Mouse (Mus musculus) erythroblast, embryonic 14.5 days (primary cell): ENCODE measurements around the gene Gm13287. TPM values are rescaled to one million over a fixed set of nuclear protein-coding genes. Genes with fewer than 3 reads are reported as not detected.

Experiments
- H3K27me3 ChIP-seq: 2 replicates; pipeline ENCODE4 v1.6.1; 2012; ENCODE audit warnings: inconsistent platforms; ENCODE audit not compliant: control insufficient read depth
- H3K36me3 ChIP-seq: 2 replicates; pipeline ENCODE4 v1.6.1; 2012; ENCODE audit warnings: mild to moderate bottlenecking, inconsistent platforms; ENCODE audit not compliant: control insufficient read depth
- H3K4me1 ChIP-seq: 2 replicates; pipeline ENCODE4 v1.6.1; 2012; ENCODE audit warnings: inconsistent platforms; ENCODE audit not compliant: control insufficient read depth
- H3K4me3 ChIP-seq: replicated peaks from 2 replicates; pipeline ENCODE3; 2012; ENCODE audit warnings: moderate library complexity, mild to moderate bottlenecking, inconsistent platforms
- H3K9me3 ChIP-seq: 2 replicates; pipeline ENCODE4 v1.6.1; 2012; ENCODE audit warnings: low read length, inconsistent platforms, mixed read lengths; ENCODE audit not compliant: control insufficient read depth
- GATA1 ChIP-seq: IDR thresholded peaks from 2 replicates; pipeline ENCODE4 v1.6.1; 2012; ENCODE audit warnings: low read length, inconsistent platforms, mixed read lengths
- TAL1 ChIP-seq: IDR thresholded peaks from 3 replicates; pipeline ENCODE4 v1.6.1; 2012; ENCODE audit warnings: low read length, inconsistent platforms, mixed read lengths
- polyA plus RNA-seq: library from polyadenylated mRNA; stranded (reverse); fragments of >175 nt; gene quantifications from 2 replicates; pipeline ENCODE4 v1.2.3, GENCODE M21; 2012

Gene Gm13287
- polyA plus RNA-seq, 1 experiment, result not detected

DNA sequence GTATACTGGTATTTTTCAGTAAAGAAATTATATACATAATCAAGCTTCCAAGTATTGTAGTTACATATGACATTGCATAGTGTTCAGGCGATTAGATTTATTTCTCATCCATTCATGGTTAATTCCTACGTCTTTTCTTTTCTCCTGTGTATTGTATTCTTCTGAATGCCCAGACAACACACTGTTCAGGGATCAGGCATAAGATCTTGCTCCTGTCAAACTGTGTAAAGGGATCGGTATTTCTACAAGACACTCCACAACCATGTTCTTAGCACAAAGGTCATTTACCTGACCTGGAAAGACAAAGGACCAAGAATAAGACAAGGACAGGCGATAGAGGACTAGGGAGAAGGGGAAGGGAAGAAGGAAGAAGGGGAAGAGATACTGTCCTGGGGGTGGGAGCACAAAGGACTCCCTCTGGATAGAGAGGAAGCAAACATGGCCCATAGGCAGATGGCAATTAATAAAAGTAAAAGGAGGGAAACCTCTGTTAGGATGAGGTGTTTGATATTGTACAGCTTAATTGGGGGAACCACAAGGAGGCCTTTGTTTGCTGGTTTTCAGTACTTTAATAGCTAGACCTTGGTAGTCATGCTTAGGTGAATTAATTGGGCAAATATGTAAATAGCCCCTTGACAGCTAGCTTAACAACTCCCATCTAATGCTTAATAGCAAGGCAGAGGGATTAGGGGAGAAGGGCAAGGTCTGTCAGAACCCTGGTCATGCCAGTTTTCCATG, 48.1 kb downstream of the Gm13287 start:
- Histone ChIP-seq H3K36me3 (no peaks in the 10 kb centered on the region), H3K4me3 (no peak overlapping the region), H3K9me3 (no peaks in the 10 kb centered on the region), H3K27me3 (no peaks in the 10 kb centered on the region), H3K4me1 (no peaks in the 10 kb centered on the region)
- TF ChIP-seq TAL1, result no peak
- TF ChIP-seq GATA1, result no peak

Other genes starting within 250 kb of the Gm13287 start
- gene Ifna15, start 245.0 kb upstream of the Gm13287 start, polyA plus RNA-seq, result not detected in 2 replicates
- not detected in 2 replicates for gene Ifna14, start 231.5 kb upstream of the Gm13287 start, polyA plus RNA-seq
- gene Ifna9, start 210.9 kb upstream of the Gm13287 start, polyA plus RNA-seq, result not detected in 2 replicates
- not detected in 2 replicates for gene Ifna12, start 199.9 kb upstream of the Gm13287 start, polyA plus RNA-seq
- gene C87499, start 168.8 kb upstream of the Gm13287 start, polyA plus RNA-seq, result 0.03 TPM in 1 of 2 replicates, not detected in the other
- not detected in 2 replicates for gene Ifna13, start 158.8 kb upstream of the Gm13287 start, polyA plus RNA-seq
- gene Ifna16, start 126.3 kb upstream of the Gm13287 start, polyA plus RNA-seq, result not detected in 2 replicates
- not detected in 2 replicates for gene Ifna2, start 119.3 kb upstream of the Gm13287 start, polyA plus RNA-seq
- not detected in 2 replicates for gene Ifnab, start 111.9 kb upstream of the Gm13287 start, polyA plus RNA-seq
- gene Gm26566, start 81.4 kb upstream of the Gm13287 start, polyA plus RNA-seq, result 0.03 and 0.05 TPM in 2 replicates
- 0.08 and 0.10 TPM in 2 replicates for gene Klhl9, start 80.8 kb upstream of the Gm13287 start, polyA plus RNA-seq
- gene Gm13271, start 48.4 kb upstream of the Gm13287 start, polyA plus RNA-seq, result not detected in 2 replicates
- gene Gm13283, start 43.1 kb upstream of the Gm13287 start, polyA plus RNA-seq, result not detected in 2 replicates
- gene Gm13290, start 29.4 kb upstream of the Gm13287 start, polyA plus RNA-seq, result not detected in 2 replicates
- gene Gm13289, start 26.3 kb upstream of the Gm13287 start, polyA plus RNA-seq, result not detected in 2 replicates
- gene Gm13272, start 23.4 kb upstream of the Gm13287 start, polyA plus RNA-seq, result not detected in 2 replicates
- gene Ifnz, start 21.1 kb upstream of the Gm13287 start, polyA plus RNA-seq, result not detected in 2 replicates
- not detected in 2 replicates for gene Gm13276, start 17.5 kb upstream of the Gm13287 start, polyA plus RNA-seq
- gene Gm13277, start 14.6 kb upstream of the Gm13287 start, polyA plus RNA-seq, result not detected in 2 replicates
- gene Gm13278, start 11.7 kb upstream of the Gm13287 start, polyA plus RNA-seq, result not detected in 2 replicates
- gene Gm13275, start 8.8 kb upstream of the Gm13287 start, polyA plus RNA-seq, result not detected in 2 replicates
- gene Gm13279, start 5.9 kb upstream of the Gm13287 start, polyA plus RNA-seq, result not detected in 2 replicates
- not detected in 2 replicates for gene Gm13285, start 3.6 kb upstream of the Gm13287 start, polyA plus RNA-seq
- not detected in 2 replicates for gene Gm13288, start 2.3 kb downstream of the Gm13287 start, polyA plus RNA-seq
- not detected in 2 replicates for gene Ifna7, start 13.0 kb downstream of the Gm13287 start, polyA plus RNA-seq
- not detected in 2 replicates for gene Ifna11, start 16.7 kb downstream of the Gm13287 start, polyA plus RNA-seq
- not detected in 2 replicates for gene Ifna6, start 24.2 kb downstream of the Gm13287 start, polyA plus RNA-seq
- not detected in 2 replicates for gene Ifna5, start 32.3 kb downstream of the Gm13287 start, polyA plus RNA-seq
- not detected in 2 replicates for gene Ifna4, start 38.6 kb downstream of the Gm13287 start, polyA plus RNA-seq
- not detected in 2 replicates for gene Ifna1, start 46.8 kb downstream of the Gm13287 start, polyA plus RNA-seq
- not detected in 2 replicates for gene Ifne, start 76.9 kb downstream of the Gm13287 start, polyA plus RNA-seq